Mouse (Mus musculus) brown adipose tissue, adult 24 weeks (tissue): ENCODE results near the gene Abhd17b. TPM values are rescaled to one million over a fixed set of nuclear protein-coding genes. Genes with fewer than 3 reads are reported as not detected.
A peak's percentile ranks its signal among the peaks of the same experiment; 100 is the strongest.

Source experiments
- H3K27ac ChIP-seq: fragments of 200-500 bp; replicated peaks from 2 replicates; pipeline ENCODE4 v1.5.1; 2012; ENCODE audit warnings: low read depth, mild to moderate bottlenecking, low read length
- H3K4me1 ChIP-seq: fragments of 200-500 bp; 2 replicates; pipeline ENCODE4 v1.6.1; 2012; ENCODE audit warnings: low read length, mixed read lengths; ENCODE audit not compliant: control insufficient read depth, insufficient read depth, insufficient read length
- H3K4me3 ChIP-seq: fragments of 200-500 bp; 2 replicates; pipeline ENCODE4 v1.5.1; 2012; ENCODE audit warnings: low read depth, mild to moderate bottlenecking, low read length, moderate library complexity; ENCODE audit not compliant: insufficient read depth
- polyA plus RNA-seq: library from polyadenylated mRNA; stranded (reverse); fragments of >200 nt; gene quantifications from 2 replicates; pipeline ENCODE4 v1.2.4, GENCODE M21; 2012; ENCODE audit not compliant: missing spikeins, insufficient read depth, insufficient read length

Gene Abhd17b
- polyA plus RNA-seq, 1 experiment = 31.7 TPM

DNA sequence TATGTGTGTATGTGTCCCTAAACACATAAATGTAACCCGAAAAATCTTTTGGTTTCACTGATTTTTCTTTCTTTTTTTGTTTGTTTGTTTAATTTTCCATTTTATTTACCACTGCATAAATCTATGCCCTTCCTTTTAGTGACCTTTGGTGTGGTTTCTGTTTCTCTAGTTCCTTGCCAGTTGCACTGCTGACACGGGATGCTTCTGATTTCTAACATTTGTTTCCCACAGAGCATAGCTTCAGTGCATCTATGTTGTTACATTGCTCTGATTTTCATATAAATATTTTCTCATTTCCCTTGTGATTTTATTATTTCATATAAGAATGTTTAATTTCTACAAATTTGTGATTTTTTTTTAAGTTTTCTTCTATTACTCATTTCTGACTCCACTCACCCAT is 17.6 kb upstream of the Abhd17b start:
- no peak overlapping the region for H3K4me3 ChIP-seq
- no peak overlapping the region for H3K27ac ChIP-seq
- peaks cover 2% of the 10 kb centered on the region for H3K4me1 ChIP-seq

DNA sequence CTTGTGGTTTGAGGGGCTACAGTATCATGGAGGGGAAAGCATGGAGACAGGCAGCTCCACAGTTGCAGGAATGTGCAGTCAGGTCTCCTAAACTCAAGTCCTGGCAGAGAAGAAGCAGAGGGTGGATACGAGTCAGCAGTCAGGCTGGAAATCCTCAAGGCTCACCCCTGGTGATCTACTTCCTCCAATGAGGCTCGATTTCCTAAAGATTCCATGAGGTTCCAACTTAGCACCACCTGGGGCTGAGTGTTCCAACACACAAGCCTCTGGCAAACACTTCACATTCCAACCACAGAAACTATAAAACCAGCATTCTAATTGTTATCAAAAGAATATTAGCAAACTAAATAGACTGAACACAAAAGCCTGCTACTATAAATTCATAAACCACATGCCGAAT is 16.1 kb upstream of the Abhd17b start:
- Histone ChIP-seq H3K27ac (no peak overlapping the region), H3K4me3 (no peak overlapping the region), H3K4me1 (peaks cover 2% of the 10 kb centered on the region)

DNA sequence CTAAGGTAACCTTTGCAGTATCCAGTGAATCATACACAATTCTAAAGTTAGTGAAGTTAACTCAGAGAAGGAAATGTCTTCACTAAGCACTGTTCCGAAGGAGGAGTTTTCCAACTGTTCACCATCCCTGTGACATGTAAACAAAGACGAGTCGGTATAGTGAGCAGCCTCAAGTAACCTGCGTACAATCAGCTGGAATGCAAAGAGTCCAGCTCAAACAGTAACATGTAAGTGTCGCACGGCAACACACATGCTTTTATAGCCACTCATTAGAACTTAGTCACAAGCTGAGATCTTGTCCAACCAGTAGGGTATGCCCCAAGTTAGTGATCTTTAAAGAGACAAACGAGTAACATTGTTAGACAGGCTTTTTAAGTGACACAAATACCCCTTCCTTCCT is 15.3 kb upstream of the Abhd17b start:
- Histone ChIP-seq H3K4me1 (peaks cover 2% of the 10 kb centered on the region), H3K27ac (no peak overlapping the region), H3K4me3 (no peak overlapping the region)

DNA sequence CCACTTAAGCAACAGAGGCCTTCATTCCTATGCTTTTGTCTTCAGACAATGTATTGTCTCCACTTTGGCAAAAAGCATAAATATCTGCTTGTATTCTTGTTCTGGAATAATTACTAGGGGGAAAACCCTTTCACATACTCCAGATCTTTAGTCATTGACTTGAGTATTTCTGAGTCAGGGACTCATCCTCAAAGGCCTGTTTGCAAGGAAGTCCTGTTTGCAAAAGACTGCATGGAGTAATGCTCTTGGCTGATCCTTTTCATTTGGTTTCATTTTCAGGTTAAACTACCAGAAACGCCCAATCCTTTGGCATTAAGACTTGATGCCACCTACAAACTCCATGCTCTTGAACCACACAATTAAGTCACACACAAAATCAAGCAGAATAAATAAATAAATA is 9.1 kb upstream of the Abhd17b start:
- H3K27ac ChIP-seq = no peak overlapping the region
- peaks cover 16% of the 10 kb centered on the region for H3K4me1 ChIP-seq
- H3K4me3 ChIP-seq = no peak overlapping the region

DNA sequence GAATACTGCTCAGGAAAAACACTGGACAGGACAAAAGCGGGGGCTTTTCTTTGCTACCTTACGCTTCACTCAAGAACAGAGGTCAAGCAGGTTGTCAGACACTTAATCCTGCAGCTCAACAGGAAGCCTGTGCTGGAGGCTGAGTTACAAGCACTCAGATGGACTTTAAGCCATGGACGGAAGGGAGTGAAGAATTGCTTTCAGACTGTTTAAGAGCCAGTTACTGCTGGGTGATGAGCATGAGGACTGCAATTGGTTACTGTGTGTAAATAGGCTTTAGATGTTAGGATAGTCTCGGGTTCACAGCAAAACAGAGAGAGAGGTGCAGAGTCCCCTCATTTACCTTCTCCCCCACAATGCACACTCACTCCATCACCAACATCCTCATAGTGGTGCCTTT is 7.7 kb upstream of the Abhd17b start:
- H3K4me1 ChIP-seq = peaks cover 16% of the 10 kb centered on the region
- H3K27ac ChIP-seq = 0 out of 2 replicates have a peak overlapping the region, but pooled peaks have one; percentile 15
- H3K4me3 ChIP-seq = no peak overlapping the region

DNA sequence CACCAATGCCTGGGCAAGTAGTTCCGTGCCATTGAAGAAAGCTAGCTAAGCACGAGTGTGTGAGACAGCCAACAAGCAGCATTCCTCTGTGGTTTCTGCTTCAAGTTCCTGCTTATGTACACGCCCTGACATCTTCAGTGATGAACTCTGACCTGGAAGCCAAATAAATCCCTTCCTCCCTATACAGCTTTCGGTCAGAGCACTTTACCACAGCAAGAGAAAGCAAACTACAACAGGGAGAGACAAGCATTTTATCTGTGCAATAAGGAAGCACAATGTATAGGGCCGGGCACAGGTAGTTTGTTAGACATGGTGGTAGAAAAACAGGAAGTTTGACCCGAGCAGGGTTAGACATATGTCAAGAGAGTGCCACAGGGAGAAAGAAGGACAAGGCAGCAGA is 6.8 kb upstream of the Abhd17b start:
- Histone ChIP-seq H3K27ac (peak overlapping the region; percentile 26), H3K4me1 (peaks cover 16% of the 10 kb centered on the region), H3K4me3 (no peak overlapping the region)

DNA sequence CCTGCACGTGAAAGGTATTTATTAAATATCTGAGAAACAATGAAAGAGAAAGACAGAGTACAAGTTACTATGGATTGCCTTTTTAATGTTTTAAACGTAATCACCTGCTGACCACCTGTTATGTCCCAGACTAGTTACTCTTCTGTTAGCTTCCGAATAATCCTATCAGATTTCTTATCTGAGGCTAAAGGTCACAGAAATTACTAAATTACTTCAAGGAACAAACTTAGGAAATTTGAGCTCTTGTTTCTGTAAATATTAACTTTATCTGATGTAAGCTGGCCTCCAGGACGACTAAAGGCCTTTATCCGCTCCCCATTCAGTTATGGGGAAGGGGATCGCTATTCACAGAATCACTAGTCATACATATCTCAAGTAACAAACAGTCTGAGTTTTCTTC is 1.3 kb upstream of the Abhd17b start:
- Histone ChIP-seq H3K4me1 (peaks cover 15% of the 10 kb centered on the region; the same call in 1 of the 2 replicates), H3K4me3 (peak overlapping the region; percentile 70), H3K27ac (peak overlapping the region; percentile 84; the same call in 1 of the 2 replicates)

DNA sequence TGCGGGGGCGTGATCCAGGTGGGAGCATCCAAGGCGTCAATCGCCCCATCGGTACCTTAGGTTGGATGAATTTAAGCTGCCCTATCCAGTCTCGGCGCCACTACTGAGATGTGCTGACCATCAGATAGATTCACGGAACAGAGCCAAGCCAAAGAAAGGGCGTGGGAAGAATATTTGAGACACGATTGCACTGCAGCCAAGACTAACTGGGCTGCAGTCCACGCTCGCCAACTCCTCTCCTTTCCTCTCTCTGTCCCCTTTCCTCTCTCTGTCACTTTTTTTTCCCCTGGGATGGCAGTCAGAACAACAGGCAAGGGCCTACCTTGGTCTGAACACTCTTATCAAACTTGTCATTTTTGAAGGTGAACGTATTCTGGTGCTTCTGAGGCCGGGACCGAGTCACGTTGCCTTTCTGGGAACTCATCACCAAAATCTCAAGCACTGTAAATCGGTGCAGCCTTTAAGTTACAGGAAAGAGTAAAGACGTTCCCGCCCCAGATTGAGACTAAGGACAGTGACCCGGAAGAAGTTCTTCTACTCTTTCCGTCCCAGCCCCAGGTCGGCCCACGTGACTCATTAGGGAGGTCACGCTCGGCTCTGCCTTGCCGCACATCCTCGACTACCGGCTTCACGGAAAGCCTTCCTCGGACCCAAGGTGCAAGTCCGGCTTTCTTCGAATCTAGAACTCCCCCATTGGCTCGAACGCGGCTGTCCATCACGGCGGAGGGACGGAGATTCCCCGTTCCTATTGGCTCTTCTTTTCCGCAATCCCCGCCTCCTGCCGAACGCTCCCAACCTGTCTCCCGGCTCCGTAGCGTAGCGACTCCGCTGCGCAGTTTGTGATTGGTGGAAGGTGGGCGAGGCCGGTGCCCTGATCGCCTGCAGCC is 457 bp upstream of the Abhd17b start, which contains the start of gene 1110059E24Rik:
Gene 1110059E24Rik (minus strand): TSS at position 692 of the 887 bp plus-strand sequence.
- H3K4me3 ChIP-seq = peak within 1 kb of the TSS; percentile 98
- H3K27ac ChIP-seq = peak within 1 kb of the TSS; percentile 84
- peaks cover 12% of the 10 kb centered on the region; the same call in 1 of the 2 replicates for H3K4me1 ChIP-seq

DNA sequence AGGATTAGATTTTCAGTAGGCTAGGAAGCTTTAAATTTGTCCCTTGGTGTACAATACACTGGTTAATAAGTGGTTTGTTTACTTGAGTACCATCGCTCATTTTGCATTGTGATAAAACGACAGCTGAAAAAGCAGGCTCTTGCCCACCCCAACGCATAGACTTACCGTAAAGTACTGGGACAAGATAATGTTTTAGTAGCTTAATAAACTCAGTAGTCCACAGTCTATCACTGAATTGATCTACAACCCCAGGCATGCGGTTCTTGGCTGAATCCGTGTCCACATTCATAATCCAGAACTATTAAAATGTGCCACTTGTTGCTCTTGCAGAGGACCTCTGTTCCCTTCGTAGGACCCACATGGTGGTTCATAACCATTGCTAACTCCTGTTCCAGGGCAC is 1.8 kb downstream of the Abhd17b start:
- Histone ChIP-seq H3K4me3 (peak overlapping the region; percentile 35), H3K4me1 (peaks cover 9% of the 10 kb centered on the region), H3K27ac (no peak overlapping the region)

DNA sequence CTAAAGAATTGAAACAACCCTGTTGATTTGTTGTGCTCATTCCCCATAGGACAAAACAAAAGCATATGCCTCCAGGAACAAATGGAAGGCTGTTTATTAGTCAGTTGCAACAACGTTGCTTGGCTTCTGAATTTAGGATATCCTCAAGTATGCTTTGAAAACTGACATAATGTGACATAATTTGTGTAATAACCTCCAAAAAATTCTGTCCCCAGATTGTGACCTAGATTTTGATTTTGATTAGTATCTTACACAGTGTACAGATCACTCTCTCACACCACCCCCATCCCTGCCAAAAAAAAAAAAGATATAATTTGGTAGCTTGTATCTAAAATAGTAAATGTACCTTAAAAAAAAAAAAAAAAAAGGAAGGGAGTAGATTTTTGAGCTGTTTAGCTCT is 7.7 kb downstream of the Abhd17b start:
- H3K27ac ChIP-seq = no peak overlapping the region
- H3K4me3 ChIP-seq = no peak overlapping the region
- peaks cover 13% of the 10 kb centered on the region for H3K4me1 ChIP-seq

DNA sequence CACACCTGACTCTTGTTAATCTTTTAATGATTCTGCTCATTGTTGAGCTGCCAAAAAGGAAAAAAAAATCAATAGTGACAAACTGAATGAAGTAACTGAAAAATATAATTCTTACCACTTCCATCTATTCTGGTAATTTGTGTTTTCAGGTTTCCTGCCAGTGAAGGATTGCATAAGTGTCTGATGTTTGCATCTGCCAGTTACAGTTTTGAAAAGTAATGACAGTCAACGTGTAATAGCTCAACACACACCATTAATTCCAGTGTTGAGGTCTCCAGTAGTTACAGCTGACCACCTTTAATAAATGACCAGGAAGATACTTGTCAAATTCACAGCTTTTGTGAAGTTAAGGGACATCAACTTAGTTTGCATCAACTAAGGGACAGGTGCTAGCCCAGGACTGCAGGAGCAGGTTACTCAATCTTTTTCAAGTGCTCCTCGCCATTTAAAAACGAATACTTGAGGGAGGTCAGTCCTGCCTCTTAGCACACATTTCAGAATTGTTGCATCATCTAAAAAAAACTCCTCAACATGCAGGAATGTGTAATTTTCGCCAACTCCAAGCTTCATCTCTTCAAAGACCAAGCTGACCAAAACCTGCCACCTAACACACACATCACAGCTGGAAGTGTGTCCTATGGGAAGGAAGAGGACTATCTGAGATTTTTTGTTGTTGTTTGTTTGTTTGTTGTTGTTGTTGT is 10.9 kb downstream of the Abhd17b start:
- peak overlapping the region; percentile 56 for H3K27ac ChIP-seq
- peaks cover 8% of the 10 kb centered on the region for H3K4me1 ChIP-seq
- H3K4me3 ChIP-seq = no peak overlapping the region

DNA sequence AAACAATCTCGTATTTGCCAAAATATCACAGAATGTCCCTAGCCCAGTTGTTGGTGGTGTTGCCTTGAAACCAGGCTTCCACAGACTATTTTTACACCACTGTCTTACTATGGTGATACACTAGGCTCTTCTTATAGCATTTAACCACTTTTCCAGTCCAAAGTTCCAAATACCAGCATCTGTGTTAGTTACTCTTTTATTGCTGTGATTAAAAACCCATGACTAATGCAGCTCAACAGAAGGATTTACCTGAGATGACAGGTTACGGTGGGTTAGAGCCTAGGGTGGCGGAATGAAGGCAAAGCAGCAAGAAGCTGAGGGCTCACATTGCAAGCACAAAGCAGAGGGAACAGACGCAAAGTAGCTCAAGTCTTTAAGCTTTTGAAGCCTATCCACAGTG is 16.7 kb downstream of the Abhd17b start:
- Histone ChIP-seq H3K4me1 (no peaks in the 10 kb centered on the region), H3K4me3 (no peak overlapping the region), H3K27ac (no peak overlapping the region)

DNA sequence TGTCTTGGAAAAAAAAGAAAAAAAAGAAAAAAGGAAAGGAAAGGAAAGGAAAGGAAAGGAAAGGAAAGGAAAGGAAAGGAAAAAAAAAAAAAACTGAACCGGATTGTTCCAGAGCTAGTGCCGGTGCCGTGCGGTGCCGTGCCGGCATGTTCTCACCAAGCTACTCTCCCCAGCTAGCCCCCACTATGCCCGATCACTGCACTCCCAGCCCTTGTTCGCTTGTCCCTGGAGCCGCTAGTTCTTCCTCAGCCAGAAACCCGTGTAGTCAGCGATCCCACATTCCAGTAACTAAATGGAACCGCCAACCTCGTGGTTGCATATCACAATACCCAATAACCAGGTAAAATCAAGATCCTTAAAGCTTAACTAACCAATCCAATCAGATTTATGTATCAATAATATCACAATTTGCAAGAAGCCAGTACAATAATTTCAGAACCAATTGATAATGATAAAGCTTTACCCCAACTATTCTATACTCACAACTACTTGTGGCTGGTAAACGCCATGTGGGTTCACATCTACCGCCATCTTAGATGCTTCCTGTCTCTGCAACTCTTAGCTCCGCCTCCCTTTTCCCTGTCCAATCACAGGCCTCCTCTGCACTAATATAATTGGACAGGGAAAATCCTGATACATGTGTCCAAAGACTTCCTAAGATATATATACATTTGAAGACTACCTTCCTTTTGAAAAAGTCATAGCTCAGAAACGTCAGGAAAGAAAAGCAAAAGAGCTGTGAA is 21.5 kb downstream of the Abhd17b start:
- Histone ChIP-seq H3K4me1 (no peaks in the 10 kb centered on the region), H3K27ac (no peak overlapping the region), H3K4me3 (no peak overlapping the region)

DNA sequence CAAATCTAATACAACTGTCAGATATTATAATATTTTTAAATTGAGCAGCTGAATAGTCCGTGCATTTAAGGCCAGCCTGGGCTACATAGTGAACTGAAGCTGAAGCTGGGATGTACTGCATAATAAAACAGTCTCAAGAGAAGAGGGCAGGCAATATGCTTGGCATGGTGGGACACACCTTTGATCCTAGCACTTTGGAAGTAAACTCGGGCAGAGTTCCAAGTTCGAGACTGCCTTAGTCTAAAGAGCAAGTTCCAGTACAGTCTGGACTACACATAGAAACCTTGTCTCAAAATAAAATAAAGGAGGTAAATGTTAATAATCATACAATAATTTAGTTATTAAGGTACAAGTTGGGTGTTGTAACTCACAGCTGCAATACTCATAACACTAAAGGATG is 27.1 kb downstream of the Abhd17b start:
- H3K4me1 ChIP-seq = no peaks in the 10 kb centered on the region
- H3K27ac ChIP-seq = no peak overlapping the region
- no peak overlapping the region for H3K4me3 ChIP-seq

DNA sequence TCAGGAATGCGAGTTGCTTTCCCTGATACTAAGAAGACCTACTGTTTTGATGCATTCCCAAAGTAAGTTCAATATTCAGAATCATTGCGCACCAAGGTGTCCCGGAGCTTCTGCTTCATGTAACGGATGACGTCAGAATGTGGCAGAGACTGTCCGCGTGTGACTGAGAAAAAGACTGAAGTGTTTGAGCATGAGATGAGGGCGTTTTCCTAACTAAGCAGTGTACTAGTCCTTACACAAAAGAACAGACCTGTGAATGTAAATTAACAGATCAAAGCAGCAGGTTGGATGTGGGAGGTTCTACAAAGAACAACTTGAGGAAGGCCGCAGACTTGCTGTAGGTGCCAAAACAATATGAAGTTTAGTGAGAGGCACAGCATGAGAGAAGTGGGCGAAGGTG is 28.0 kb downstream of the Abhd17b start:
- Histone ChIP-seq H3K4me3 (no peak overlapping the region), H3K4me1 (no peaks in the 10 kb centered on the region), H3K27ac (no peak overlapping the region)
